Mouse (Mus musculus): ENCODE data around the gene Rhbdd2. TPM values are rescaled to one million over a fixed set of nuclear protein-coding genes. Genes with fewer than 3 reads are reported as not detected.
"Not testable (repeated sequence)": the region's sequence is repeated elsewhere in the genome, so short reads cannot be mapped to it uniquely, and the experiment has no call there.

Rhbdd2 gene
- 10 to 100 TPM; 10.7 to 13.0 TPM for total RNA-seq (2021)
- long read RNA-seq, experiment 1, full-length matches to known transcripts, result 19 of 20 reads
- long read RNA-seq, experiment 1, partial matches to known transcripts, result 1 of 20 reads
- long read RNA-seq, experiment 1, other reads (novel, unspliced or antisense), result 0 of 20 reads
- long read RNA-seq, experiment 2, full-length matches to known transcripts, result 25 of 28 reads
- long read RNA-seq, experiment 2, partial matches to known transcripts, result 1 of 28 reads
- long read RNA-seq, experiment 2, other reads (novel, unspliced or antisense), result 2 of 28 reads

GRCm38 (mm10) chr5:135632117-135632796 lies at the start of gene Rhbdd2:
TSS of gene Rhbdd2 (plus strand) at chr5:135632618.
- DNase-seq, result peak; percentile 99
- intact Hi-C loops (cut with DNase I), result loop anchor here (2.0 to 5.0 kb wide), 3 partner anchors 57 to 147 kb away; partner anchors contain the start of genes Mdh2, Styxl1 and Tmem120a
- Histone ChIP-seq H3K4me3 (peak within 1 kb of the TSS; percentile 95), H3K27ac (peak within 1 kb of the TSS; percentile 89)
- peak; percentile 59 for TF ChIP-seq CTCF (IDR thresholded peaks at IDR 0.05)

DNA sequence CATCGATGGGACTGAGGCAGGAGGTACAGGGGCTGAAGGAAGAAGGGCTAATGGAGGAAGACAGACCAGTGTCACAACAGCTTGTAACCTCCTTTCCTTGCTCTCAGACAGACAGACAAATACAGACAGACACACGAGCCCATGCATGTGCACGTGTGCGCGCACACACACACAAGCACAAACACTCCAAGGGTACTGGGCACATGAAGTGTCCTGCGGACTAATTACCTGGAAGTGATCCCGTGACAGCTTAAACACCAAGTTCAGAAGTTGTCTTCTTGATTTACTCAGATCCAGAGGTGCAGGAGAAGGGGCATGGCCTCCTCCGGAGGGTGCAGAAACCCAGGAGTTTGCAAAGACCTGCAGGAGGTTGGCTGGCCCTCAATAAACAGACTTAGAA lies 46.7 kb upstream of the Rhbdd2 start:
- H3K4me3 ChIP-seq, result no peak overlapping the region
- DNase-seq, result no peak
- intact Hi-C loops (cut with DNase I), result no loop called here
- H3K27ac ChIP-seq, result no peak overlapping the region
- no peak for TF ChIP-seq CTCF (IDR thresholded peaks at IDR 0.05)

DNA sequence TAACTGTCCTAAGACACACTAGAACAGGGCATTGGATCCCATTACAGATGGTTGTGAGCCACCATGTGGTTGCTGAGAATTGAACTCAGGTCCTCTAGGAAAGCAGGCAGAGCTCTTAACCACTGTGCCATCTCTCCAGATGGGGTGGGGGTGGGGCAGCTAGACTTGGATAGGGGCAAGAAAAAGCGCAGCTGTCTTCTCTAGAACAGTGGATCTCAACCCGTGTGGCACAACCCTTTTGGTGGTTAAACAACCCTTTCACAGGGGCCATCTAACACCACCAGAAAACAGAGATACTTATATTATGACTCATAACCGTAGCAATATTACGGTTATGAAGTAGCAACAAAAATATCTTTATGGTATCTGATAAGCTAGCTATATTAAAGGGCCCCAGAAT lies 44.7 kb upstream of the Rhbdd2 start:
- Histone ChIP-seq H3K27ac (no peak overlapping the region), H3K4me3 (no peak overlapping the region)
- DNase-seq, result no peak
- TF ChIP-seq CTCF (IDR thresholded peaks at IDR 0.05), result no peak
- intact Hi-C loops (cut with DNase I), result no loop called here

DNA sequence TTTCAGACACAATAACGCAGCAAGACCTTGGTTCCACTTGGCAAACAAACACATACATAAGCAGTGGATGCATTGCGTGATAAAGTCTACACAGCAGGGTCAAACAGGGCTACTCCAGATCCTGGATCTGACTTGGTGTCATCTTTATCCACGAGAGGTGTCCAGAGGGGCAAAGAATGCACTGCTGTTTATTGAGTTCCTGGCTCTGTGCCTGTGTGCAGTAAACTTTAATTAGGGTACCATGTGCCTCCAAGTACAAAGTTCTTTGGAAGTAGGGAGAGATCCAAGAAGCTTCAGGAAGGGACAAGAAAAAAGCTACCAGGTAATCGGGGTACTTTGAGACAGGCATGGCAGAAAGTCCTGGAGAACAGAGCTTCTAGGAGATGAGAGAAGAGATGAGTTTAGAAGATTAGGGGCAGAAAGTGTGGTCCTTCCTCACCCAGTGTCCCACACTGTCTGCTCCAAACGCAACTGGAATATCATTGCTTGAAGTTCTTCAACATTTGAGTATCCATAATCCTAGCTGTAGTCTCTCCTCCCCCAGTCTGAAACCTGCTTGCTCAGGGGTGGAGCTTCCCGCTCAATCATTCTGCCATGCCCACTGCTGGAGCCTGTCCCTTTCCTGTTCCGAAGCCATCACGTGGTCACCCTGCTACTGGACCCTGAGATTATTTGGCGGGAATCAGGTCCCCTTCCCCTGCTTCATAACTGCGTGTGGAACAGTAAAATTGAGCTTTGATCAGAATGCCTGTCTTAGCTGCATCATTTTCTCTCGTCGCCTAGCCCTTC lies 42.2 kb upstream of the Rhbdd2 start:
- H3K27ac ChIP-seq, result no peak overlapping the region
- H3K4me3 ChIP-seq, result no peak overlapping the region
- no peak for DNase-seq
- TF ChIP-seq CTCF (IDR thresholded peaks at IDR 0.05), result no peak
- intact Hi-C loops (cut with DNase I), result no loop called here

- H3K4me3 ChIP-seq; intact Hi-C loops (cut with DNase I); H3K27ac ChIP-seq; DNase-seq: not testable (repeated sequence)
These were observed 27.8 kb upstream of the Rhbdd2 start for GRCm38 (mm10) chr5:135604643-135605042.

GRCm38 (mm10) chr5:135606717-135607116 lies 25.7 kb upstream of the Rhbdd2 start:
- H3K27ac ChIP-seq; DNase-seq; H3K4me3 ChIP-seq; intact Hi-C loops (cut with DNase I): not testable (repeated sequence)

DNA sequence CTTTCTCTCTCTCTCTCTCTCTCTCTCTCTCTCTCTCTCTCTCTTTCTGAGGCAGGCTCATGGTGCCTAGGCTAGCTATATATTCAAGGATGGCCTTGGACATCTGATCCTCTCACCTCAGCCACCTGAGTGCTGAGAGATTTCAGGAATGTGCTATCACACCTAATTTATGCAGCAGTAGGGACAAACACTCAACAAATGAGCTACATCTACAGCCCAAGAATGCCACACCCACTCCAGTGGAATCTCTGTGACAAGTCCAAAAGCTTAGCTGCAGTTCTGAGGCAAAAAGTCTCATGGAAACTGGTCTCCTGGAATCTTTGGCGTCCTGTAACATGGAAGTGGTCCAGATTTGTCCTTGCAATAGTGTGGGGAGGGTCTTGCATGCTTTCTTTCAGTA lies 24.8 kb upstream of the Rhbdd2 start:
- Histone ChIP-seq H3K4me3 (no peak overlapping the region), H3K27ac (no peak overlapping the region)
- DNase-seq, result no peak
- intact Hi-C loops (cut with DNase I), result no loop called here
- no peak for TF ChIP-seq CTCF (IDR thresholded peaks at IDR 0.05)

- intact Hi-C loops (cut with DNase I), result no loop called here
- no peak overlapping the region for H3K27ac ChIP-seq
- DNase-seq, result no peak
- H3K4me3 ChIP-seq, result no peak overlapping the region
- no peak for TF ChIP-seq CTCF (IDR thresholded peaks at IDR 0.05)
These were observed 22.6 kb upstream of the Rhbdd2 start for GRCm38 (mm10) chr5:135609794-135610193.

DNA sequence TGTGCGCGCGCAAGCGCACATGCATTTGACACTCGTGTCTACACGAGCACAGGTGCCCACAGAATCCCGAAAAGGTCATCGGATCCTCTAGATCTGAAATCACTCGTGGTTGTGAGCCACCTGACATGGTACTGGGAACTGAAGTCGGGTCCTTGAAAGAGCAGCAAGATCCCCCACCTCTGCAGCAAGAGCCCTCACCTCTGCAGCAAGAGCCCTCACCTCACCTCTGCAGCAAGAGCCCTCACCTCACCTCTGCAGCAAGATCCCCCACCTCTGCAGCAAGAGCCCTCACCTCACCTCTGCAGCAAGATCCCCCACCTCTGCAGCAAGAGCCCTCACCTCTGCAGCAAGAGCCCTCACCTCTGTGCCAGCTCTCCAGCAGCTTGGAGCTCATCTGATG lies 12.7 kb upstream of the Rhbdd2 start:
- H3K27ac ChIP-seq; H3K4me3 ChIP-seq; intact Hi-C loops (cut with DNase I); DNase-seq: not testable (repeated sequence)

DNA sequence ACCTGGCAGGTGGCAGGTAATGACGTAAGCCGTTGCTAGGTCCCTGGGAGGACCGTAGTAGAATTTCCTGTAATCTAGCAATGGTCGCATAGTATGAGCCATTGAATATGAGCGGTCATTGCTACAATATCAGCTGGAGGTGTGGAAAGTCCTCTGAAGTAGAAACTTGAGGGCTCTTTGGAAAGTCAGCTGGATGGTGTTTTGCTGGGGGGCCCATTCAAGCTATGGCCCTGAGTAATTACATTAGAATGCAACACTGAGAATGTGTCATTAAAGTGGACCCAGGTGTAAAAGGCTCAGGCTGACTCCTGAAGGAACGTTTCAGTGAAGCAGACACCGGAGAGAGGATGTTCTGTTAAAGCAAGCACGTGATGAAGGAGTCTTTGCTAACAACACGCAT lies 11.9 kb upstream of the Rhbdd2 start:
- no peak overlapping the region for H3K4me3 ChIP-seq
- DNase-seq, result no peak
- H3K27ac ChIP-seq, result no peak overlapping the region
- intact Hi-C loops (cut with DNase I), result no loop called here
- no peak for TF ChIP-seq CTCF (IDR thresholded peaks at IDR 0.05)

DNA sequence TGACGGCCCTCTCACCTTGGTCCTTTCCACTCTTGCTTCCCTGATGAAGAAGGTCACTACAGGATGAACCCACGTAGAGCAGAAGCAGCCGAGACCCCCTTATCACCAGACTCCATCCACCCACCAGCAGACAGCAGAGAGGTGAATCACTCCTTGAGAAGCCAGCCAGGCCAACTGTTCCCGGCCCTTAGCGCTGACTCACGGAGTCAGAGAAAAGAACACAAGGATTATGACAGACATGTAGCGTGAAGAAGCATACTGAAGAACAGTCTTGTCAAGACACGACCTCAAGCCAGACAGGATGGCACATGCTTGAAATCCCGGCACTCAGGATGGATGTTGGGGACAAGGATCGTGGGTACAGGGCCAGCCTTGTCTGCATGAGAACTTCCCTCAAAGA lies 10.7 kb upstream of the Rhbdd2 start:
- H3K4me3 ChIP-seq, result no peak overlapping the region
- DNase-seq, result no peak
- intact Hi-C loops (cut with DNase I), result no loop called here
- no peak for TF ChIP-seq CTCF (IDR thresholded peaks at IDR 0.05)
- H3K27ac ChIP-seq, result no peak overlapping the region

- no peak overlapping the region for H3K4me3 ChIP-seq
- H3K27ac ChIP-seq, result no peak overlapping the region
- no peak for DNase-seq
- intact Hi-C loops (cut with DNase I), result no loop called here
- no peak for TF ChIP-seq CTCF (IDR thresholded peaks at IDR 0.05)
These were observed 9.3 kb upstream of the Rhbdd2 start for GRCm38 (mm10) chr5:135623006-135623563.

GRCm38 (mm10) chr5:135628916-135629315 lies 3.5 kb upstream of the Rhbdd2 start:
- Histone ChIP-seq H3K27ac (0 out of 2 replicates have a peak overlapping the region, but pooled peaks have one; percentile 31), H3K4me3 (peak overlapping the region; percentile 35)
- TF ChIP-seq CTCF (IDR thresholded peaks at IDR 0.05), result no peak
- no peak for DNase-seq
- intact Hi-C loops (cut with DNase I), result no loop called here
